In genomic region chr8:90816061-90816882, GRCm38 (mm10) we compare ENCODE assay signal across 24 mouse cellular contexts. TPM values are rescaled to one million over a fixed set of nuclear protein-coding genes. Genes with fewer than 3 reads are reported as not detected.
DNase-seq lines count a peak whose midpoint lies in the region; ATAC-seq and TF ChIP-seq lines count a peak whose summit lies in the region.
"Had no signal": no experiment of that assay in that cellular context is flagged by ENCODE, and none has a peak within 500 bp of the region (broad histone marks: within the 10 kb centered on the region; RNA-seq: fewer than 3 reads in every experiment).

No protein-coding gene starts in this region.

- intact Hi-C loops in left cerebral cortex, postnatal 4 days (cut with DNase I) = no loop called here

- no peak for TF ChIP-seq CTCF in cerebellum, adult 2 months (IDR thresholded peaks at IDR 0.05; ENCODE audit: borderline replicate concordance, insufficient read depth, low read depth, low read length)

- no peak overlapping the region for H3K9ac ChIP-seq in hindbrain, embryonic 14.5 days
- H3K9ac ChIP-seq in neural tube, embryonic 15.5 days (replicated peaks) = 0 out of 2 replicates have a peak overlapping the region, but pooled peaks have one; percentile 3
- H3K9ac ChIP-seq: limb, embryonic 15.5 days; midbrain, embryonic 12.5 days; neural tube, embryonic 12.5 days had no signal

- H3K36me3 ChIP-seq in hindbrain, embryonic 14.5 days (replicated peaks; ENCODE audit: control insufficient read depth, insufficient read depth) = no peaks in the 10 kb centered on the region
- H3K36me3 ChIP-seq in neural tube, embryonic 15.5 days = no peaks in the 10 kb centered on the region
- H3K36me3 ChIP-seq in heart, embryonic 10.5 days = no peaks in the 10 kb centered on the region
- H3K36me3 ChIP-seq: limb, embryonic 15.5 days; midbrain, embryonic 12.5 days; neural tube, embryonic 12.5 days had no signal

- 50% methylated on average over 23 of the region's 23 CpGs for WGBS in cerebellum, adult 2 months
- 56% methylated on average over 23 of the region's 23 CpGs for WGBS in hindbrain, embryonic 14.5 days
- WGBS in neural tube, embryonic 15.5 days = 48% methylated on average over 23 of the region's 23 CpGs
- 82% methylated on average over 23 of the region's 23 CpGs for WGBS in heart, embryonic 10.5 days

- H3K4me3 ChIP-seq in cerebellum, adult 2 months (replicated peaks; ENCODE audit: insufficient read depth, low read depth, low read length) = peak overlapping the region; percentile 21
- no peak overlapping the region for H3K4me3 ChIP-seq in hindbrain, embryonic 14.5 days (replicated peaks; ENCODE audit: low read length)
- H3K4me3 ChIP-seq in neural tube, embryonic 15.5 days (replicated peaks) = no peak overlapping the region
- no peak overlapping the region for H3K4me3 ChIP-seq in heart, embryonic 10.5 days
- H3K4me3 ChIP-seq: limb, embryonic 15.5 days; midbrain, embryonic 12.5 days; neural tube, embryonic 12.5 days had no signal

- H3K4me1 ChIP-seq in cerebellum, adult 2 months (ENCODE audit: control insufficient read depth, insufficient read depth, low read length) = no peaks in the 10 kb centered on the region
- 0 out of 2 replicates have a peak, but pooled peaks cover 12% of the 10 kb centered on the region for H3K4me1 ChIP-seq in hindbrain, embryonic 14.5 days (replicated peaks; ENCODE audit: control insufficient read depth, insufficient read depth, low read length)
- peaks cover 10% of the 10 kb centered on the region for H3K4me1 ChIP-seq in neural tube, embryonic 15.5 days
- peaks cover 4% of the 10 kb centered on the region; the same call in 1 of the 2 replicates for H3K4me1 ChIP-seq in heart, embryonic 10.5 days
- H3K4me1 ChIP-seq: limb, embryonic 15.5 days had no signal

- 0 out of 2 replicates have a peak, but pooled peaks have one; percentile 14 for ATAC-seq in hindbrain, embryonic 14.5 days (ENCODE audit: low FRiP score)
- no peak for ATAC-seq in neural tube, embryonic 15.5 days (ENCODE audit: low FRiP score)
- ATAC-seq: activated CD4-positive, CD25-positive, alpha-beta regulatory T cell, adult 4 months had no signal

- H3K9me3 ChIP-seq in hindbrain, embryonic 14.5 days (ENCODE audit: control insufficient read depth, low read length) = no peaks in the 10 kb centered on the region
- no peaks in the 10 kb centered on the region for H3K9me3 ChIP-seq in neural tube, embryonic 15.5 days (replicated peaks)
- H3K9me3 ChIP-seq in heart, embryonic 10.5 days = no peaks in the 10 kb centered on the region
- H3K9me3 ChIP-seq: limb, embryonic 15.5 days; midbrain, embryonic 12.5 days; neural tube, embryonic 12.5 days had no signal

- TF ChIP-seq POLR2A in cerebellum, adult 2 months (IDR thresholded peaks at IDR 0.05; ENCODE audit: borderline replicate concordance, insufficient read depth, low read length) = no peak

- H3K4me2 ChIP-seq in hindbrain, embryonic 14.5 days (replicated peaks) = no peak overlapping the region
- peak overlapping the region; percentile 15 for H3K4me2 ChIP-seq in neural tube, embryonic 15.5 days
- H3K4me2 ChIP-seq: heart, embryonic 11.5 days; limb, embryonic 15.5 days; midbrain, embryonic 12.5 days; neural tube, embryonic 12.5 days had no signal

- no peaks in the 10 kb centered on the region for H3K27me3 ChIP-seq in cerebellum, adult 2 months (ENCODE audit: control insufficient read depth, insufficient read depth, low read length)
- H3K27me3 ChIP-seq in hindbrain, embryonic 14.5 days (ENCODE audit: control insufficient read depth, insufficient read depth, low read length) = no peaks in the 10 kb centered on the region
- no peaks in the 10 kb centered on the region for H3K27me3 ChIP-seq in neural tube, embryonic 15.5 days (replicated peaks)
- H3K27me3 ChIP-seq in heart, embryonic 10.5 days (ENCODE audit: insufficient read depth, poor library complexity, severe bottlenecking) = no peaks in the 10 kb centered on the region
- H3K27me3 ChIP-seq: CH12.LX; limb, embryonic 15.5 days; midbrain, embryonic 12.5 days; neural tube, embryonic 12.5 days had no signal

- H3K27ac ChIP-seq in cerebellum, adult 2 months (ENCODE audit: insufficient read depth, low read length) = no peak overlapping the region
- peak overlapping the region; percentile 40 for H3K27ac ChIP-seq in hindbrain, embryonic 14.5 days
- peak overlapping the region; percentile 51 for H3K27ac ChIP-seq in neural tube, embryonic 15.5 days (replicated peaks)
- H3K27ac ChIP-seq in heart, embryonic 10.5 days = no peak overlapping the region
- H3K27ac ChIP-seq: limb, embryonic 15.5 days; midbrain, embryonic 12.5 days; neural tube, embryonic 12.5 days had no signal

- DNase-seq in cerebellum, adult 2 months = no peak
- DNase-seq in cerebellum, adult 8-10 months = no peak
- peak; percentile 8 for DNase-seq in left cerebral cortex, postnatal 4 days
- DNase-seq in left cerebral cortex, adult 11 months (ENCODE audit: low spot score) = no peak
- peak; percentile 30 for DNase-seq in hindbrain, embryonic 14.5 days (ENCODE audit: low spot score)
- DNase-seq in adrenal gland, adult 8-10 months = no peak
- DNase-seq in heart, embryonic 10.5 days (ENCODE audit: low spot score) = no peak
- DNase-seq: cerebellum, adult 11 months; gastrocnemius, postnatal 25 days; kidney, adult 18-20 months; lung, adult 18-20 months; lung, postnatal 36 days; right cerebral cortex, adult 18-20 months; spleen, adult 18-20 months; thymus, postnatal 4 days had no signal

RNA-seq across cellular contexts. Expression of gene Gm19935, which starts 0.9 kb away (rescaled TPM):
- polyA plus RNA-seq in cerebellum, adult 2 months (2012; rRNA removed) = 7.3 and 9.9 TPM in 2 replicates
- total RNA-seq in left cerebral cortex, postnatal 4 days (2021) = 1 to 10 TPM; 1.1 to 1.3 TPM
- polyA plus RNA-seq in hindbrain, embryonic 14.5 days (2014; fragmentation: Nextera tagmentation; extraction: Ambion mirVana) = 2.6 and 2.7 TPM in 2 replicates
- polyA plus RNA-seq in neural tube, embryonic 15.5 days (2015; fragmentation: Nextera tagmentation; extraction: Ambion mirVana) = 3.3 and 4.0 TPM in 2 replicates
- total RNA-seq in adrenal gland, adult 8-10 months (2022) = under 1 TPM in 1 of 4 experiments, not detected in 3; 0.30 TPM
- not detected in 2 replicates for polyA plus RNA-seq in heart, embryonic 10.5 days (2016; fragmentation: Nextera tagmentation; extraction: Ambion mirVana)
- total RNA-seq: CH12.LX; gastrocnemius, postnatal 25 days; hematopoietic stem cell, adult 5-6 weeks had no signal
- polyA plus RNA-seq: activated CD4-positive, CD25-positive, alpha-beta regulatory T cell, adult 4 months; embryonic facial prominence, embryonic 11.5 days; heart, embryonic 11.5 days; limb, embryonic 15.5 days; midbrain, embryonic 12.5 days had no signal

RNA-seq across cellular contexts. Expression of gene Chd9, which starts 11.9 kb away (rescaled TPM):
- 882 and 1,083 TPM in 2 replicates for polyA plus RNA-seq in cerebellum, adult 2 months (2012; rRNA removed)
- total RNA-seq in left cerebral cortex, postnatal 4 days (2021) = 10 to 100 TPM; 83.3 to 85.0 TPM
- 99.2 and 103 TPM in 2 replicates for polyA plus RNA-seq in hindbrain, embryonic 14.5 days (2014; fragmentation: Nextera tagmentation; extraction: Ambion mirVana)
- polyA plus RNA-seq in neural tube, embryonic 15.5 days (2015; fragmentation: Nextera tagmentation; extraction: Ambion mirVana) = 80.6 and 94.2 TPM in 2 replicates
- 100 to 1,000 TPM in 2 of 4 experiments, 10 to 100 TPM in 2; 62.9 to 122 (median 86.9) TPM for total RNA-seq in adrenal gland, adult 8-10 months (2022)
- 31.5 and 36.8 TPM in 2 replicates for polyA plus RNA-seq in heart, embryonic 10.5 days (2016; fragmentation: Nextera tagmentation; extraction: Ambion mirVana)

Comparison
In these comparisons a context has a peak if more than half of its experiments do, and no peak if none do; other contexts are left out.
1. DNase-seq: peak in left cerebral cortex, postnatal 4 days (single experiment) and hindbrain, embryonic 14.5 days (single experiment); none in cerebellum, adult 2 months (0 of 2), cerebellum, adult 8-10 months (single experiment), left cerebral cortex, adult 11 months (single experiment), adrenal gland, adult 8-10 months (single experiment) and heart, embryonic 10.5 days (single experiment).
2. H3K27ac ChIP-seq: peak in hindbrain, embryonic 14.5 days (single experiment) and neural tube, embryonic 15.5 days (single experiment); none in cerebellum, adult 2 months (single experiment) and heart, embryonic 10.5 days (single experiment).